Mouse (Mus musculus) cerebellum, adult (tissue): ENCODE results near the gene Ighmbp2.
A peak's percentile ranks its signal among the peaks of the same experiment; 100 is the strongest.
"Not testable (repeated sequence)": the region's sequence is repeated elsewhere in the genome, so short reads cannot be mapped to it uniquely, and the experiment has no call there.

Source experiments
- ATAC-seq: cut with Nextera tagmentation; 2 replicates; pipeline ENCODE4 v1.9.2; 2017; ENCODE audit warnings: mild to moderate bottlenecking, moderate library complexity, mixed read lengths; ENCODE audit not compliant: insufficient number of reproducible peaks, low FRiP score, low TSS enrichment

Gene Ighmbp2

GRCm38 (mm10) chr19:3292028-3292427, 9.2 kb upstream of the Ighmbp2 start:
- ATAC-seq: peak; percentile 36; the same call in 1 of the 2 replicates

GRCm38 (mm10) chr19:3289006-3289405, 6.2 kb upstream of the Ighmbp2 start:
- no peak for ATAC-seq

GRCm38 (mm10) chr19:3281886-3282285, 931 bp downstream of the Ighmbp2 start:
- no peak for ATAC-seq

GRCm38 (mm10) chr19:3275744-3276365, 7.0 kb downstream of the Ighmbp2 start:
- ATAC-seq: no peak

- no peak for ATAC-seq
Observed at GRCm38 (mm10) chr19:3273331-3273730, 9.5 kb downstream of the Ighmbp2 start.

GRCm38 (mm10) chr19:3271366-3271765, 11.5 kb downstream of the Ighmbp2 start:
- ATAC-seq: no peak

- ATAC-seq: no peak
Observed at GRCm38 (mm10) chr19:3269803-3270202, 13.0 kb downstream of the Ighmbp2 start.

- no peak for ATAC-seq
Observed at GRCm38 (mm10) chr19:3269279-3269678, 13.5 kb downstream of the Ighmbp2 start.

GRCm38 (mm10) chr19:3268218-3268980, 14.4 kb downstream of the Ighmbp2 start:
- no peak for ATAC-seq

GRCm38 (mm10) chr19:3267340-3267739, 15.5 kb downstream of the Ighmbp2 start:
- ATAC-seq: no peak

- ATAC-seq: no peak
Observed at GRCm38 (mm10) chr19:3266676-3267075, 16.1 kb downstream of the Ighmbp2 start.

- ATAC-seq: no peak
Observed at GRCm38 (mm10) chr19:3266136-3266535, 16.7 kb downstream of the Ighmbp2 start.

- no peak for ATAC-seq
Observed at GRCm38 (mm10) chr19:3265180-3265579, 17.6 kb downstream of the Ighmbp2 start.

- ATAC-seq: no peak
Observed at GRCm38 (mm10) chr19:3264348-3264747, 18.5 kb downstream of the Ighmbp2 start.

- ATAC-seq: no peak
Observed at GRCm38 (mm10) chr19:3261764-3262525, 20.9 kb downstream of the Ighmbp2 start.

- no peak for ATAC-seq
Observed at GRCm38 (mm10) chr19:3261336-3261735, 21.5 kb downstream of the Ighmbp2 start.

GRCm38 (mm10) chr19:3260591-3260990, 22.2 kb downstream of the Ighmbp2 start:
- no peak for ATAC-seq

- no peak for ATAC-seq
Observed at GRCm38 (mm10) chr19:3260016-3260415, 22.8 kb downstream of the Ighmbp2 start.

- ATAC-seq: not testable (repeated sequence)
Observed at GRCm38 (mm10) chr19:3225261-3225660, 57.6 kb downstream of the Ighmbp2 start.

GRCm38 (mm10) chr19:3214937-3215336, 67.9 kb downstream of the Ighmbp2 start:
- ATAC-seq: not testable (repeated sequence)
